Mouse (Mus musculus): ENCODE results near the gene Cd200. TPM values are rescaled to one million over a fixed set of nuclear protein-coding genes. Genes with fewer than 3 reads are reported as not detected.

The Cd200 gene
- polyA plus RNA-seq, 1 experiment from 2014 or later: 27.6 TPM

- ATAC-seq (ENCODE audit: insufficient number of reproducible peaks, low FRiP score, low TSS enrichment, low read depth): no peak
- Histone ChIP-seq H3K27me3 (no peaks in the 10 kb centered on the region), H3K4me3 (no peak overlapping the region), H3K27ac (no peak overlapping the region), H3K9ac (no peak overlapping the region), H3K36me3 (0 out of 2 replicates have a peak, but pooled peaks cover 3% of the 10 kb centered on the region), H3K9me3 (no peaks in the 10 kb centered on the region), H3K4me1 (no peaks in the 10 kb centered on the region), H3K4me2 (no peak overlapping the region)
- WGBS: 73% methylated on average over 3 of the region's 3 CpGs
Measured at GRCm38 (mm10) chr16:45399411-45399810, 9.4 kb downstream of the Cd200 start.

- 75% methylated on average over 2 of the region's 2 CpGs for WGBS
- H3K36me3 ChIP-seq: 0 out of 2 replicates have a peak, but pooled peaks cover 4% of the 10 kb centered on the region
- ATAC-seq (ENCODE audit: insufficient number of reproducible peaks, low FRiP score, low TSS enrichment, low read depth): no peak
- H3K4me1 ChIP-seq: no peaks in the 10 kb centered on the region
- H3K27me3 ChIP-seq: no peaks in the 10 kb centered on the region
- H3K9me3 ChIP-seq: no peaks in the 10 kb centered on the region
- H3K4me2 ChIP-seq: no peak overlapping the region
- H3K9ac ChIP-seq: no peak overlapping the region
- no peak overlapping the region for H3K4me3 ChIP-seq
- H3K27ac ChIP-seq: no peak overlapping the region
Measured at GRCm38 (mm10) chr16:45397440-45397839, 11.4 kb downstream of the Cd200 start.

GRCm38 (mm10) chr16:45392246-45392645, 16.6 kb downstream of the Cd200 start:
- Histone ChIP-seq H3K27ac (no peak overlapping the region), H3K36me3 (0 out of 2 replicates have a peak, but pooled peaks cover 4% of the 10 kb centered on the region), H3K9ac (no peak overlapping the region), H3K9me3 (no peaks in the 10 kb centered on the region), H3K27me3 (no peaks in the 10 kb centered on the region), H3K4me2 (no peak overlapping the region), H3K4me1 (no peaks in the 10 kb centered on the region), H3K4me3 (no peak overlapping the region)
- ATAC-seq (ENCODE audit: insufficient number of reproducible peaks, low FRiP score, low TSS enrichment, low read depth): no peak
- WGBS: 87% methylated on average over 6 of the region's 6 CpGs

GRCm38 (mm10) chr16:45391680-45392079, 17.2 kb downstream of the Cd200 start:
- Histone ChIP-seq H3K9me3 (no peaks in the 10 kb centered on the region), H3K36me3 (0 out of 2 replicates have a peak, but pooled peaks cover 4% of the 10 kb centered on the region), H3K27me3 (no peaks in the 10 kb centered on the region), H3K4me1 (no peaks in the 10 kb centered on the region), H3K9ac (no peak overlapping the region), H3K4me2 (no peak overlapping the region), H3K4me3 (no peak overlapping the region), H3K27ac (no peak overlapping the region)
- WGBS: 92% methylated on average over 3 of the region's 3 CpGs
- no peak for ATAC-seq (ENCODE audit: insufficient number of reproducible peaks, low FRiP score, low TSS enrichment, low read depth)

- no peak overlapping the region for H3K9ac ChIP-seq
- H3K27ac ChIP-seq: no peak overlapping the region
- H3K36me3 ChIP-seq: 0 out of 2 replicates have a peak, but pooled peaks cover 4% of the 10 kb centered on the region
- WGBS: 73% methylated on average over 5 of the region's 5 CpGs
- no peak overlapping the region for H3K4me3 ChIP-seq
- H3K4me2 ChIP-seq: no peak overlapping the region
- no peaks in the 10 kb centered on the region for H3K4me1 ChIP-seq
- H3K27me3 ChIP-seq: no peaks in the 10 kb centered on the region
- H3K9me3 ChIP-seq: no peaks in the 10 kb centered on the region
- no peak for ATAC-seq (ENCODE audit: insufficient number of reproducible peaks, low FRiP score, low TSS enrichment, low read depth)
Measured at GRCm38 (mm10) chr16:45390286-45390956, 18.4 kb downstream of the Cd200 start.

GRCm38 (mm10) chr16:45389833-45390232, 19.0 kb downstream of the Cd200 start:
- Histone ChIP-seq H3K27ac (no peak overlapping the region), H3K9ac (no peak overlapping the region), H3K4me2 (no peak overlapping the region), H3K27me3 (no peaks in the 10 kb centered on the region), H3K36me3 (0 out of 2 replicates have a peak, but pooled peaks cover 4% of the 10 kb centered on the region), H3K9me3 (no peaks in the 10 kb centered on the region), H3K4me3 (no peak overlapping the region), H3K4me1 (no peaks in the 10 kb centered on the region)
- ATAC-seq (ENCODE audit: insufficient number of reproducible peaks, low FRiP score, low TSS enrichment, low read depth): no peak
- WGBS: 81% methylated on average over 2 of the region's 2 CpGs

GRCm38 (mm10) chr16:45389041-45389440, 19.8 kb downstream of the Cd200 start:
- H3K4me3 ChIP-seq: no peak overlapping the region
- H3K27ac ChIP-seq: no peak overlapping the region
- no peaks in the 10 kb centered on the region for H3K36me3 ChIP-seq
- H3K4me1 ChIP-seq: no peaks in the 10 kb centered on the region
- H3K9me3 ChIP-seq: no peaks in the 10 kb centered on the region
- no peak overlapping the region for H3K9ac ChIP-seq
- no peak overlapping the region for H3K4me2 ChIP-seq
- no peak for ATAC-seq (ENCODE audit: insufficient number of reproducible peaks, low FRiP score, low TSS enrichment, low read depth)
- H3K27me3 ChIP-seq: no peaks in the 10 kb centered on the region
- 79% methylated on average over 2 of the region's 2 CpGs for whole genome bisulfite sequencing

- Histone ChIP-seq H3K36me3 (no peaks in the 10 kb centered on the region), H3K27me3 (no peaks in the 10 kb centered on the region), H3K27ac (no peak overlapping the region), H3K4me2 (no peak overlapping the region), H3K4me3 (no peak overlapping the region), H3K4me1 (no peaks in the 10 kb centered on the region), H3K9me3 (no peaks in the 10 kb centered on the region), H3K9ac (no peak overlapping the region)
- WGBS: 75% methylated on average over 3 of the region's 3 CpGs
- no peak for ATAC-seq (ENCODE audit: insufficient number of reproducible peaks, low FRiP score, low TSS enrichment, low read depth)
Measured at GRCm38 (mm10) chr16:45381811-45382210, 27.0 kb downstream of the Cd200 start.

- no peaks in the 10 kb centered on the region for H3K9me3 ChIP-seq
- no peak overlapping the region for H3K9ac ChIP-seq
- H3K27me3 ChIP-seq: no peaks in the 10 kb centered on the region
- no peaks in the 10 kb centered on the region for H3K4me1 ChIP-seq
- H3K4me2 ChIP-seq: no peak overlapping the region
- 76% methylated on average over 3 of the region's 3 CpGs for WGBS
- no peaks in the 10 kb centered on the region for H3K36me3 ChIP-seq
- no peak overlapping the region for H3K4me3 ChIP-seq
- H3K27ac ChIP-seq: no peak overlapping the region
- ATAC-seq (ENCODE audit: insufficient number of reproducible peaks, low FRiP score, low TSS enrichment, low read depth): no peak
Measured at GRCm38 (mm10) chr16:45378959-45379358, 29.9 kb downstream of the Cd200 start.

- Histone ChIP-seq H3K27ac (no peak overlapping the region), H3K4me1 (no peaks in the 10 kb centered on the region), H3K4me2 (no peak overlapping the region), H3K27me3 (no peaks in the 10 kb centered on the region), H3K9me3 (no peaks in the 10 kb centered on the region), H3K9ac (no peak overlapping the region), H3K4me3 (no peak overlapping the region), H3K36me3 (no peaks in the 10 kb centered on the region)
- WGBS: 52% methylated on average over 5 of the region's 5 CpGs
- no peak for ATAC-seq (ENCODE audit: insufficient number of reproducible peaks, low FRiP score, low TSS enrichment, low read depth)
Measured at GRCm38 (mm10) chr16:45378147-45378943, 30.5 kb downstream of the Cd200 start.

- no peak overlapping the region for H3K9ac ChIP-seq
- no peak for ATAC-seq (ENCODE audit: insufficient number of reproducible peaks, low FRiP score, low TSS enrichment, low read depth)
- no peaks in the 10 kb centered on the region for H3K36me3 ChIP-seq
- no peaks in the 10 kb centered on the region for H3K27me3 ChIP-seq
- H3K4me2 ChIP-seq: no peak overlapping the region
- no peaks in the 10 kb centered on the region for H3K4me1 ChIP-seq
- H3K27ac ChIP-seq: no peak overlapping the region
- no peak overlapping the region for H3K4me3 ChIP-seq
- H3K9me3 ChIP-seq: no peaks in the 10 kb centered on the region
- 82% methylated on average over 4 of the region's 4 CpGs for WGBS
Measured at GRCm38 (mm10) chr16:45377332-45377731, 31.5 kb downstream of the Cd200 start.

- no peaks in the 10 kb centered on the region for H3K36me3 ChIP-seq
- ATAC-seq (ENCODE audit: insufficient number of reproducible peaks, low FRiP score, low TSS enrichment, low read depth): no peak
- H3K27me3 ChIP-seq: no peaks in the 10 kb centered on the region
- H3K4me2 ChIP-seq: no peak overlapping the region
- H3K9me3 ChIP-seq: no peaks in the 10 kb centered on the region
- no peak overlapping the region for H3K4me3 ChIP-seq
- no peaks in the 10 kb centered on the region for H3K4me1 ChIP-seq
- 54% methylated on average over 2 of the region's 2 CpGs for WGBS
- no peak overlapping the region for H3K9ac ChIP-seq
- no peak overlapping the region for H3K27ac ChIP-seq
Measured at GRCm38 (mm10) chr16:45376812-45377211, 32.0 kb downstream of the Cd200 start.

Measured in limb, embryonic 15.5 days (tissue).